Comparison of ENCODE assay signal across 39 mouse cellular contexts in the genomic region with DNA sequence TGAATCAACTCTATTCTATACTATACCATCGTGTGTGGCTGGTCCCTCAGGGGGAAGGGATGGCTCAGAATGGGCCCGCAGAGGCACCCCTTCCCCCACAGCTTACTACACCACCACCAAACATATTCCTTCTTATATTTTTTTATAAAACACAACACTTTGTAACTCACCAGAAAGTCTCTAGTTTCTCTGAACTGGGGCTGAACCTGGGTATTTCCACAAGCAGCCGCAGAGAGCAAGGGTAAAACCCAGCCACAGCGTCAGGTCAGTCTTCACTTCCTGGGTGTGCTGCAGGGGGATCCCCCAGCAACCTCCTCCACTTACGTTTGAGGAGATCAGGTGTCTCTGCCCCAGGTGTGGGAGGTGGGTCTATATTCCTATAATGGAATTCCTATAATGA. TPM values are rescaled to one million over a fixed set of nuclear protein-coding genes. Genes with fewer than 3 reads are reported as not detected.
DNase-seq lines count a peak whose midpoint lies in the region; ATAC-seq and TF ChIP-seq lines count a peak whose summit lies in the region.
"Had no signal": no experiment of that assay in that cellular context is flagged by ENCODE, and none has a peak within 500 bp of the region (broad histone marks: within the 10 kb centered on the region; RNA-seq: fewer than 3 reads in every experiment).

No protein-coding gene starts in this region.

- H3K27me3 ChIP-seq in spleen, adult 2 months (ENCODE audit: control insufficient read depth, insufficient read depth, low read length), result no peaks in the 10 kb centered on the region
- no peaks in the 10 kb centered on the region; the same call in 1 of the 2 replicates for H3K27me3 ChIP-seq in forebrain, postnatal 0 days (ENCODE audit: insufficient read depth, low read length)
- H3K27me3 ChIP-seq: embryonic facial prominence, embryonic 13.5 days; hindbrain, embryonic 12.5 days; limb, embryonic 15.5 days; liver, embryonic 13.5 days had no signal

- H3K36me3 ChIP-seq in spleen, adult 2 months (ENCODE audit: control insufficient read depth, insufficient read depth, low read length), result no peaks in the 10 kb centered on the region
- no peaks in the 10 kb centered on the region for H3K36me3 ChIP-seq in forebrain, postnatal 0 days (ENCODE audit: insufficient read depth)
- H3K36me3 ChIP-seq: embryonic facial prominence, embryonic 13.5 days; forebrain, embryonic 10.5 days; forebrain, embryonic 15.5 days; heart, embryonic 13.5 days; hindbrain, embryonic 12.5 days; limb, embryonic 10.5 days; limb, embryonic 15.5 days; liver, embryonic 13.5 days; midbrain, embryonic 15.5 days had no signal

- H3K4me1 ChIP-seq in spleen, adult 2 months (ENCODE audit: control insufficient read depth, insufficient read depth, insufficient read length), result peaks cover 23% of the 10 kb centered on the region; the same call in 1 of the 2 replicates
- H3K4me1 ChIP-seq in forebrain, postnatal 0 days (ENCODE audit: insufficient read depth), result no peaks in the 10 kb centered on the region
- H3K4me1 ChIP-seq: forebrain, embryonic 15.5 days; heart, embryonic 13.5 days; hindbrain, embryonic 12.5 days; liver, embryonic 13.5 days; midbrain, embryonic 15.5 days had no signal

- H3K9me3 ChIP-seq in forebrain, postnatal 0 days (ENCODE audit: low read length), result no peaks in the 10 kb centered on the region
- H3K9me3 ChIP-seq: embryonic facial prominence, embryonic 13.5 days; forebrain, embryonic 10.5 days; forebrain, embryonic 15.5 days; heart, embryonic 13.5 days; hindbrain, embryonic 12.5 days; limb, embryonic 10.5 days; limb, embryonic 15.5 days; liver, embryonic 13.5 days; midbrain, embryonic 15.5 days had no signal

- no peak for TF ChIP-seq CTCF in spleen, adult 2 months (IDR thresholded peaks at IDR 0.05; ENCODE audit: extremely low read depth, insufficient read depth, insufficient read length, insufficient replicate concordance)
- TF ChIP-seq CTCF in forebrain, postnatal 0 days (IDR thresholded peaks at IDR 0.05; ENCODE audit: low read depth), result no peak

- DNase-seq in spleen, adult 2 months (ENCODE audit: low read depth in 1 of 2, low spot score in 2 of 2), result peak; percentile 66 to 67
- no peak for DNase-seq in spleen, postnatal 10 days (ENCODE audit: low spot score in 2 of 2)
- DNase-seq in CD8-positive naive resting alpha-beta T cell, adult 2 months (ENCODE audit: low read depth in 2 of 2, low spot score in 2 of 2), result peak; percentile 34 to 48
- no peak for DNase-seq in forebrain, postnatal 0 days
- DNase-seq in lung, postnatal 25 days (ENCODE audit: low spot score), result no peak
- DNase-seq in adrenal gland, adult 2 months, result no peak
- DNase-seq: adrenal gland, postnatal 14 days; cerebellum, adult 11-12 months; cerebellum, adult 9-11 months; gastrocnemius, postnatal 10 days; kidney, adult 9 months; kidney, postnatal 10 days; layer of hippocampus, postnatal 36 days; liver, embryonic 13.5 days; lung, adult 18-20 months; right cerebral cortex, postnatal 14 days; thymus, postnatal 25 days had no signal

- no peak overlapping the region for H3K4me2 ChIP-seq in forebrain, postnatal 0 days (ENCODE audit: low read depth)
- H3K4me2 ChIP-seq: embryonic facial prominence, embryonic 13.5 days; forebrain, embryonic 15.5 days; heart, embryonic 13.5 days; hindbrain, embryonic 12.5 days; limb, embryonic 15.5 days; liver, embryonic 13.5 days; midbrain, embryonic 15.5 days had no signal

- H3K27ac ChIP-seq in spleen, adult 2 months (ENCODE audit: insufficient read depth, low read length), result peak overlapping the region; percentile 74
- H3K27ac ChIP-seq in forebrain, postnatal 0 days (ENCODE audit: low read depth, low read length), result no peak overlapping the region
- H3K27ac ChIP-seq: embryonic facial prominence, embryonic 13.5 days; forebrain, embryonic 10.5 days; forebrain, embryonic 15.5 days; heart, embryonic 13.5 days; hindbrain, embryonic 12.5 days; hindbrain, postnatal 0 days; limb, embryonic 10.5 days; limb, embryonic 15.5 days; liver, embryonic 13.5 days; macrophage; midbrain, embryonic 15.5 days; stomach, postnatal 0 days had no signal

- H3K4me3 ChIP-seq in spleen, adult 2 months (ENCODE audit: extremely low read depth, insufficient read depth, insufficient read length), result no peak overlapping the region
- H3K4me3 ChIP-seq in forebrain, postnatal 0 days (ENCODE audit: low read depth, low read length), result no peak overlapping the region
- H3K4me3 ChIP-seq: embryonic facial prominence, embryonic 13.5 days; forebrain, embryonic 10.5 days; forebrain, embryonic 15.5 days; heart, embryonic 13.5 days; hindbrain, embryonic 12.5 days; limb, embryonic 10.5 days; limb, embryonic 15.5 days; liver, embryonic 13.5 days; midbrain, embryonic 15.5 days; myocyte had no signal

- WGBS in spleen, adult 2 months, result 25% methylated on average over 5 of the region's 5 CpGs
- WGBS in forebrain, postnatal 0 days, result 46% methylated on average over 5 of the region's 5 CpGs

- TF ChIP-seq POLR2A in spleen, adult 2 months (IDR thresholded peaks at IDR 0.05; ENCODE audit: low read depth, low read length), result no peak

- ATAC-seq in inflammation-experienced regulatory T-cells, adult 6 months, result peak; percentile 93
- no peak for ATAC-seq in forebrain, postnatal 0 days
- ATAC-seq: hindbrain, postnatal 0 days; intestine, postnatal 0 days; lung, postnatal 0 days; midbrain, embryonic 15.5 days had no signal

- H3K9ac ChIP-seq in forebrain, postnatal 0 days, result no peak overlapping the region
- H3K9ac ChIP-seq: embryonic facial prominence, embryonic 13.5 days; forebrain, embryonic 15.5 days; heart, embryonic 13.5 days; hindbrain, embryonic 12.5 days; limb, embryonic 15.5 days; liver, embryonic 13.5 days; midbrain, embryonic 15.5 days had no signal

RNA-seq across cellular contexts. Expression of a gene that starts 10.1 kb away (rescaled TPM):
- polyA plus RNA-seq in spleen, adult 2 months (2012; rRNA removed), result 0.14 and 0.22 TPM in 2 replicates
- polyA plus RNA-seq in inflammation-experienced regulatory T-cells, adult 6 months (2017; shearing (Covaris generic)), result 1 to 10 TPM in 2 of 3 experiments, under 1 TPM in 1; 0.66 to 1.5 (median 1.0) TPM
- 1.6 and 2.7 TPM in 2 replicates for total RNA-seq in forebrain, postnatal 0 days (2014; rRNA removed)
- polyA plus RNA-seq in forebrain, postnatal 0 days (2015; fragmentation: Nextera tagmentation; extraction: Ambion mirVana), result 1.3 and 2.0 TPM in 2 replicates
- not detected for total RNA-seq in adrenal gland, adult 2 months (2021)
- 0.19 and 0.80 TPM in 2 replicates for polyA plus RNA-seq in adrenal gland, adult 2 months (2012; rRNA removed)
- total RNA-seq: adrenal gland, postnatal 14 days; gastrocnemius, postnatal 10 days; heart, adult 8-10 months; heart, postnatal 25 days had no signal
- polyA plus RNA-seq: large intestine, adult 2 months; liver, embryonic 13.5 days; macrophage had no signal

RNA-seq across cellular contexts. Expression of a gene that starts 23.9 kb away (rescaled TPM):
- polyA plus RNA-seq in spleen, adult 2 months (2012; rRNA removed), result 23.2 and 26.2 TPM in 2 replicates
- 10 to 100 TPM in 2 of 3 experiments, 1 to 10 TPM in 1; 8.8 to 59.4 (median 13.1) TPM for polyA plus RNA-seq in inflammation-experienced regulatory T-cells, adult 6 months (2017; shearing (Covaris generic))
- 2.6 and 3.4 TPM in 2 replicates for total RNA-seq in forebrain, postnatal 0 days (2014; rRNA removed)
- polyA plus RNA-seq in forebrain, postnatal 0 days (2015; fragmentation: Nextera tagmentation; extraction: Ambion mirVana), result 0.47 TPM in 2 replicates
- 1 to 10 TPM; 1.9 to 3.3 TPM for total RNA-seq in adrenal gland, adult 2 months (2021)
- 3.4 and 3.5 TPM in 2 replicates for polyA plus RNA-seq in adrenal gland, adult 2 months (2012; rRNA removed)

RNA-seq across cellular contexts. Expression of a gene that starts 24.8 kb away (rescaled TPM):
- polyA plus RNA-seq in spleen, adult 2 months (2012; rRNA removed), result 1.1 and 2.3 TPM in 2 replicates
- 1 to 10 TPM; 3.3 to 5.0 (median 3.6) TPM for polyA plus RNA-seq in inflammation-experienced regulatory T-cells, adult 6 months (2017; shearing (Covaris generic))
- not detected in 2 replicates for total RNA-seq in forebrain, postnatal 0 days (2014; rRNA removed)
- not detected in 2 replicates for polyA plus RNA-seq in forebrain, postnatal 0 days (2015; fragmentation: Nextera tagmentation; extraction: Ambion mirVana)
- not detected for total RNA-seq in adrenal gland, adult 2 months (2021)
- 0.10 and 0.22 TPM in 2 replicates for polyA plus RNA-seq in adrenal gland, adult 2 months (2012; rRNA removed)
- total RNA-seq: adrenal gland, postnatal 14 days; gastrocnemius, postnatal 10 days; heart, adult 8-10 months; heart, postnatal 25 days; hindbrain, postnatal 0 days; layer of hippocampus, postnatal 36 days; left cerebral cortex, postnatal 10 days had no signal
- polyA plus RNA-seq: C2C12; forebrain, embryonic 10.5 days; forebrain, embryonic 15.5 days; gonadal fat pad, adult 2 months; heart, embryonic 13.5 days; hindbrain, embryonic 12.5 days; hindbrain, postnatal 0 days; intestine, postnatal 0 days; liver, embryonic 13.5 days; lung, postnatal 0 days; macrophage; midbrain, embryonic 15.5 days; myocyte; neural tube, embryonic 14.5 days; stomach, postnatal 0 days had no signal

Comparison
In these comparisons a context has a peak if more than half of its experiments do, and no peak if none do; other contexts are left out.
1. DNase-seq: peak in spleen, adult 2 months (2 of 2) and CD8-positive naive resting alpha-beta T cell, adult 2 months (2 of 2); none in spleen, postnatal 10 days (0 of 2), forebrain, postnatal 0 days (single experiment), lung, postnatal 25 days (single experiment) and adrenal gland, adult 2 months (single experiment).